Mouse (Mus musculus) kidney, postnatal 0 days (tissue): ENCODE data around the gene Lrrc30. TPM values are rescaled to one million over a fixed set of nuclear protein-coding genes. Genes with fewer than 3 reads are reported as not detected.

Experiments used
- ATAC-seq: fragments of 200-750 bp; cut with Nextera tagmentation; replicated peaks from 2 replicates; pipeline ENCODE4 v1.8.0; 2017; ENCODE audit warnings: low read depth, moderate number of reproducible peaks, moderate TSS enrichment, moderate library complexity; ENCODE audit not compliant: low FRiP score
- DNase-seq: peaks from one replicate; pipeline ENCODE4 v3.0.0-alpha.2; 2016; ENCODE audit warnings: low spot score
- H3K27ac ChIP-seq: fragments of 300-500 bp; sonication (generic); 2 replicates; pipeline ENCODE4 v1.5.1; 2014; ENCODE audit warnings: mild to moderate bottlenecking
- H3K27me3 ChIP-seq: fragments of 300-500 bp; sonication (generic); 2 replicates; pipeline ENCODE4 v1.6.1; 2014; ENCODE audit warnings: low read length, mixed read lengths; ENCODE audit not compliant: insufficient read depth
- H3K36me3 ChIP-seq: fragments of 300-500 bp; sonication (generic); 2 replicates; pipeline ENCODE4 v1.6.1; 2014; ENCODE audit warnings: low read length, mixed read lengths; ENCODE audit not compliant: insufficient read depth
- H3K4me1 ChIP-seq: fragments of 300-500 bp; sonication (generic); replicated peaks from 2 replicates; pipeline ENCODE4 v1.6.1; 2014; ENCODE audit warnings: antibody characterized with exemption, low read length, mixed read lengths; ENCODE audit not compliant: insufficient read depth
- H3K4me2 ChIP-seq: fragments of 300-500 bp; sonication (generic); 2 replicates; pipeline ENCODE4 v1.6.1; 2014; ENCODE audit warnings: mild to moderate bottlenecking, low read length, moderate library complexity, mixed read lengths
- H3K4me3 ChIP-seq: fragments of 300-500 bp; sonication (generic); replicated peaks from 2 replicates; pipeline ENCODE4 v1.5.1; 2014; ENCODE audit warnings: low read depth, low read length
- H3K9ac ChIP-seq: fragments of 300-500 bp; sonication (generic); 2 replicates; pipeline ENCODE4 v1.6.1; 2014; ENCODE audit warnings: low read depth, low read length
- H3K9me3 ChIP-seq: fragments of 300-500 bp; sonication (generic); replicated peaks from 2 replicates; pipeline ENCODE4 v1.6.1; 2016; ENCODE audit warnings: low read length, inconsistent platforms, mixed read lengths
- CTCF ChIP-seq: IDR thresholded peaks from 2 replicates; pipeline ENCODE4 v1.5.1; 2016; ENCODE audit warnings: antibody characterized with exemption, low read depth, mild to moderate bottlenecking, moderate library complexity
- WGBS: fragments of 180-500 bp; shearing (Covaris S2); extraction: QIAGEN DNeasy Blood & Tissue Kit; methylation state at CpG from one replicate; pipeline ENCODE4 v1.1.7; 2014; 5-methylcytosine and 5-hydroxymethylcytosine counted together
- polyA plus RNA-seq: library from polyadenylated mRNA; unstranded; fragments of >200 nt; fragmentation: Nextera tagmentation; extraction: Ambion mirVana; gene quantifications from 2 replicates; pipeline ENCODE4 v1.2.1, GENCODE M21; 2015

The Lrrc30 gene
- polyA plus RNA-seq = not detected in 2 replicates

GRCm38 (mm10) chr17:67632676-67633339 is at the start of gene Lrrc30:
TSS of gene Lrrc30 (minus strand) at chr17:67632723.
- ATAC-seq = no peak
- H3K27ac ChIP-seq = no peak within 1 kb of the TSS
- no peak for TF ChIP-seq CTCF
- H3K27me3 ChIP-seq = no peaks in the 10 kb centered on the region
- DNase-seq = peak; percentile 41
- no peak within 1 kb of the TSS for H3K9ac ChIP-seq
- no peaks in the 10 kb centered on the region for H3K9me3 ChIP-seq
- no peaks in the 10 kb centered on the region for H3K36me3 ChIP-seq
- WGBS = 46% methylated on average over 13 of the region's 13 CpGs
- H3K4me1 ChIP-seq = 0 out of 2 replicates have a peak, but pooled peaks cover 7% of the 10 kb centered on the region
- no peak within 1 kb of the TSS for H3K4me3 ChIP-seq
- H3K4me2 ChIP-seq = no peak within 1 kb of the TSS

- no peaks in the 10 kb centered on the region for H3K36me3 ChIP-seq
- H3K27me3 ChIP-seq = no peaks in the 10 kb centered on the region
- no peak for TF ChIP-seq CTCF
- no peak overlapping the region for H3K4me3 ChIP-seq
- WGBS = 56% methylated on average over 6 of the region's 6 CpGs
- no peaks in the 10 kb centered on the region for H3K9me3 ChIP-seq
- H3K27ac ChIP-seq = no peak overlapping the region
- DNase-seq = peak; percentile 15
- no peak overlapping the region for H3K4me2 ChIP-seq
- ATAC-seq = no peak
- no peak overlapping the region for H3K9ac ChIP-seq
- H3K4me1 ChIP-seq = 0 out of 2 replicates have a peak, but pooled peaks cover 9% of the 10 kb centered on the region
These were observed 48.6 kb upstream of the Lrrc30 start for GRCm38 (mm10) chr17:67681084-67681483.

GRCm38 (mm10) chr17:67678576-67678975 is 46.1 kb upstream of the Lrrc30 start:
- H3K9ac ChIP-seq = no peak overlapping the region
- 92% methylated on average over 1 of the region's 1 CpGs for WGBS
- H3K27me3 ChIP-seq = no peaks in the 10 kb centered on the region
- no peak for ATAC-seq
- H3K4me3 ChIP-seq = no peak overlapping the region
- no peak for DNase-seq
- no peaks in the 10 kb centered on the region for H3K4me1 ChIP-seq
- no peak overlapping the region for H3K4me2 ChIP-seq
- H3K9me3 ChIP-seq = no peaks in the 10 kb centered on the region
- TF ChIP-seq CTCF = no peak
- H3K36me3 ChIP-seq = no peaks in the 10 kb centered on the region
- no peak overlapping the region for H3K27ac ChIP-seq

- no peak overlapping the region for H3K4me3 ChIP-seq
- peak; percentile 86 for DNase-seq
- no peak for ATAC-seq
- TF ChIP-seq CTCF = peak; percentile 93
- H3K36me3 ChIP-seq = no peaks in the 10 kb centered on the region
- H3K9me3 ChIP-seq = no peaks in the 10 kb centered on the region
- H3K9ac ChIP-seq = no peak overlapping the region
- H3K4me2 ChIP-seq = no peak overlapping the region
- 13% methylated on average over 3 of the region's 3 CpGs for WGBS
- no peaks in the 10 kb centered on the region for H3K27me3 ChIP-seq
- no peak overlapping the region for H3K27ac ChIP-seq
- H3K4me1 ChIP-seq = no peaks in the 10 kb centered on the region
These were observed 35.5 kb upstream of the Lrrc30 start for GRCm38 (mm10) chr17:67667981-67668380.

GRCm38 (mm10) chr17:67666981-67667380 is 34.5 kb upstream of the Lrrc30 start:
- no peak overlapping the region for H3K27ac ChIP-seq
- no peaks in the 10 kb centered on the region for H3K4me1 ChIP-seq
- no peak overlapping the region for H3K4me2 ChIP-seq
- H3K36me3 ChIP-seq = no peaks in the 10 kb centered on the region
- DNase-seq = no peak
- H3K9ac ChIP-seq = no peak overlapping the region
- H3K27me3 ChIP-seq = no peaks in the 10 kb centered on the region
- WGBS = 63% methylated on average over 5 of the region's 5 CpGs
- no peak overlapping the region for H3K4me3 ChIP-seq
- no peak for ATAC-seq
- H3K9me3 ChIP-seq = no peaks in the 10 kb centered on the region
- TF ChIP-seq CTCF = no peak

GRCm38 (mm10) chr17:67664299-67664698 is 31.8 kb upstream of the Lrrc30 start:
- no peak for ATAC-seq

GRCm38 (mm10) chr17:67651506-67651905 is 19.0 kb upstream of the Lrrc30 start:
- WGBS = 9% methylated on average over 4 of the region's 4 CpGs
- ATAC-seq (no peak), DNase-seq (peak; percentile 82)
- TF ChIP-seq CTCF = peak; percentile 97
- Histone ChIP-seq H3K4me2 (no peak overlapping the region), H3K36me3 (no peaks in the 10 kb centered on the region), H3K4me1 (no peaks in the 10 kb centered on the region), H3K9ac (no peak overlapping the region), H3K4me3 (no peak overlapping the region), H3K27me3 (no peaks in the 10 kb centered on the region), H3K9me3 (no peaks in the 10 kb centered on the region), H3K27ac (no peak overlapping the region)

More at GRCm38 (mm10) chr17:67664299-67664698, 31.8 kb upstream of the Lrrc30 start:
- Histone ChIP-seq H3K9ac (no peak overlapping the region), H3K9me3 (no peaks in the 10 kb centered on the region), H3K4me3 (no peak overlapping the region), H3K4me2 (no peak overlapping the region), H3K4me1 (no peaks in the 10 kb centered on the region), H3K36me3 (no peaks in the 10 kb centered on the region), H3K27ac (no peak overlapping the region), H3K27me3 (no peaks in the 10 kb centered on the region)
- no peak for TF ChIP-seq CTCF
- DNase-seq = no peak
- 71% methylated on average over 3 of the region's 3 CpGs for WGBS
